In genomic region chr4:104992271-104992670, GRCm38 (mm10) we compare ENCODE assay signal across 22 mouse cellular contexts.
"Had no signal": no experiment of that assay in that cellular context is flagged by ENCODE, and none has a peak within 500 bp of the region (broad histone marks: within the 10 kb centered on the region; RNA-seq: fewer than 3 reads in every experiment).

No protein-coding gene starts in this region.

- H3K4me3 ChIP-seq: heart, adult 2 months; heart, embryonic 13.5 days; heart, embryonic 15.5 days; hindbrain, embryonic 13.5 days; hindbrain, embryonic 15.5 days; limb, embryonic 12.5 days; liver, embryonic 13.5 days; liver, embryonic 15.5 days had no signal

- ATAC-seq: hindbrain, postnatal 0 days; intestine, embryonic 16.5 days had no signal

- H3K36me3 ChIP-seq: heart, embryonic 13.5 days; heart, embryonic 15.5 days; hindbrain, embryonic 13.5 days; hindbrain, embryonic 15.5 days; limb, embryonic 12.5 days; liver, embryonic 13.5 days; liver, embryonic 15.5 days had no signal

- H3K27me3 ChIP-seq: heart, embryonic 13.5 days; heart, embryonic 15.5 days; hindbrain, embryonic 13.5 days; hindbrain, embryonic 15.5 days; limb, embryonic 12.5 days; liver, embryonic 13.5 days; liver, embryonic 15.5 days had no signal

- H3K27ac ChIP-seq: heart, adult 2 months; heart, embryonic 13.5 days; heart, embryonic 15.5 days; hindbrain, embryonic 13.5 days; hindbrain, embryonic 15.5 days; hindbrain, postnatal 0 days; limb, embryonic 12.5 days; liver, embryonic 13.5 days; liver, embryonic 15.5 days had no signal

- DNase-seq: gastrocnemius, postnatal 14 days; gastrocnemius, postnatal 36 days; heart, adult 2 months; heart, postnatal 14 days; heart, postnatal 36 days; kidney, adult 11 months; kidney, adult 8-10 months; kidney, postnatal 10 days; kidney, postnatal 25 days; layer of hippocampus, adult 9-11 months; layer of hippocampus, postnatal 36 days; left cerebral cortex, postnatal 4 days; liver; liver, embryonic 13.5 days had no signal

- H3K9ac ChIP-seq: heart, embryonic 13.5 days; heart, embryonic 15.5 days; hindbrain, embryonic 13.5 days; hindbrain, embryonic 15.5 days; limb, embryonic 12.5 days; liver, embryonic 13.5 days; liver, embryonic 15.5 days had no signal

- H3K4me1 ChIP-seq: heart, embryonic 13.5 days; heart, embryonic 15.5 days; hindbrain, embryonic 13.5 days; hindbrain, embryonic 15.5 days; limb, embryonic 12.5 days; liver, embryonic 13.5 days; liver, embryonic 15.5 days had no signal

- H3K9me3 ChIP-seq: heart, embryonic 13.5 days; heart, embryonic 15.5 days; hindbrain, embryonic 13.5 days; hindbrain, embryonic 15.5 days; limb, embryonic 12.5 days; liver, embryonic 13.5 days; liver, embryonic 15.5 days had no signal
